Mouse (Mus musculus): ENCODE results near the gene Csmd2. TPM values are rescaled to one million over a fixed set of nuclear protein-coding genes. Genes with fewer than 3 reads are reported as not detected.

Csmd2 gene
- polyA plus RNA-seq, 1 experiment: not detected

DNA sequence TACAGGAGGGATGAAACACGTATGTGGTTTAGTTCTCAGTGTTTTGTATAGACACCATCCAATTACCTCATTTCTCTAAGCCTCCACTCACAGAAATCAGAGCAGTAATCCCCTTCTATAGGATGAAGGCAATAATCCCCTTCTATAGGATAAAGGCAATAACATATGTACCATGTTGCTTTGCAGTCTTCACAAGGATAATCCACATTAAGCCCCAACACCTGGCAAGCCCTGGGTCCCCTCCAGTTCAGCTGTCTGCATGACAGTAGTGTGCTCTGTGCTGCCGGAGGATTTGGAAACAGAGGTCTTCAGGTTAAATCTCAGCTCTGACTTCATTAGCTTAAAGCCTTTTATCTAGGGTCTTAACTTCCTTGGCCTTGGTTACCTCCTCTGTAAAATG is 391.3 kb downstream of the Csmd2 start:
- DNase-seq: no peak
- TF ChIP-seq POLR2A (IDR thresholded peaks at IDR 0.05; ENCODE audit: borderline replicate concordance, extremely low read depth, low read depth, low read length) (no peak), CTCF (IDR thresholded peaks at IDR 0.05; ENCODE audit: insufficient read depth, low read length) (no peak)
- no peaks in the 10 kb centered on the region for H3K4me1 ChIP-seq (ENCODE audit: control insufficient read depth, insufficient read depth, low read length)
- H3K4me3 ChIP-seq (replicated peaks; ENCODE audit: extremely low read depth, low read depth, low read length): no peak overlapping the region
- 83% methylated on average over 2 of the region's 2 CpGs for WGBS

DNA sequence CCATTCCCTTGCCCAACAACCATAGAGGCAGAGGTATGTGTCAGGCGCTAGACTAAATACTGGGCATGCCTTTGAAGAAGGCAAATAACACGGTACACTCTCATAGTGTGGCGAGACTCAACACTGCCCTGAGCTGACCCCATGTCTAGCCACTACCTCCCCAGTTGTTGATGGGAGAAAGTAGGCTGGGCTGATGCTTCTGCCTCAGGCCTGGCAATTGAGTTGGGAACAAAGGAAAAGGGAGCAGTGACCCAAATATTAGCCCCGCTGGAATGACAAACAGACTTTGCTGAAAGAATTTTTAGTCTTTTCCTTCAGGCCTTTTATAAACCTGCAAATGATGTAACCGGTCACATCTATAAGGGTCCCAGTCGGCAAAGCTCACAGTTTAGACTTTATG is 393.7 kb downstream of the Csmd2 start:
- no peak for TF ChIP-seq POLR2A (IDR thresholded peaks at IDR 0.05; ENCODE audit: borderline replicate concordance, extremely low read depth, low read depth, low read length)
- TF ChIP-seq CTCF (IDR thresholded peaks at IDR 0.05; ENCODE audit: insufficient read depth, low read length): no peak
- no peak overlapping the region for H3K4me3 ChIP-seq (replicated peaks; ENCODE audit: extremely low read depth, low read depth, low read length)
- 71% methylated on average over 6 of the region's 6 CpGs for WGBS
- no peaks in the 10 kb centered on the region for H3K4me1 ChIP-seq (ENCODE audit: control insufficient read depth, insufficient read depth, low read length)
- no peak for DNase-seq

DNA sequence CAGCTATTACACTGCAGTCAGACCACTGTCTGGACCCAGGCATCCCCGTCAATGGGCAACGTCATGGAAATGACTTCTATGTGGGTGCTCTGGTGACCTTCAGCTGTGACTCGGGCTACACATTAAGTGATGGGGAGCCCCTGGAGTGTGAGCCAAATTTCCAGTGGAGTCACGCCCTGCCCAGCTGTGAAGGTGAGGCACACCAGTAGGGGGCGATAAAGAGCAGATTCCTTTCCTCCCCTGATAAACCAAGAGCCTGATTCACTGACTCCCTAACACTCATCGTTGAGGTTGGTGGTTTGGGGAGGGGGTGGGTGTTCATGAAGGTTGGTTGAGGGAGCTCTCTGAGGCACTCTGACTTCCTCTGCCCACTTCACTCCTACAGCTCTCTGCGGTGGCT is 396.1 kb downstream of the Csmd2 start:
- Histone ChIP-seq H3K4me3 (replicated peaks; ENCODE audit: extremely low read depth, low read depth, low read length) (no peak overlapping the region), H3K4me1 (ENCODE audit: control insufficient read depth, insufficient read depth, low read length) (no peaks in the 10 kb centered on the region)
- WGBS: 78% methylated on average over 7 of the region's 7 CpGs
- TF ChIP-seq CTCF (IDR thresholded peaks at IDR 0.05; ENCODE audit: insufficient read depth, low read length) (no peak), POLR2A (IDR thresholded peaks at IDR 0.05; ENCODE audit: borderline replicate concordance, extremely low read depth, low read depth, low read length) (no peak)
- DNase-seq: no peak

DNA sequence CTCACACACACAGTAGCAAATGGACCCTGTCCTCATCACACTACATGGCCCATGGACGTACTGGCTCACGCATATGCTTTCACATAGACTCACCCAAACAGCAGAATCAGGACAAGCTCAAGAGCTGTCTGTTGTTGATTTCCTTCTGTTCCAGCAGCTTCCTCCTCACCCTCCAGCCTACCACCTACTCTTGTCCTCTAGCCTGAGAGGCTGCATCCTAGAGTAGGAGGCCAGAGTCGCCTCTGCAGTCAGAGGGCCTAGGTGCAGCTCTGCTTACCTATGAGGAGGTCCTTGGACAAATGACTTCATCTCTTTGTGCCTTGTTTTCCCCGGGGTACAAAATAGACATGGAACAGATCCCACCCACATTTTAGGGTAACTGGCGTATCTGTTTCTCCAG is 403.8 kb downstream of the Csmd2 start:
- no peak for DNase-seq
- no peak overlapping the region for H3K4me3 ChIP-seq (replicated peaks; ENCODE audit: extremely low read depth, low read depth, low read length)
- TF ChIP-seq POLR2A (IDR thresholded peaks at IDR 0.05; ENCODE audit: borderline replicate concordance, extremely low read depth, low read depth, low read length): no peak
- TF ChIP-seq CTCF (IDR thresholded peaks at IDR 0.05; ENCODE audit: insufficient read depth, low read length): no peak
- 89% methylated on average over 5 of the region's 5 CpGs for WGBS
- no peaks in the 10 kb centered on the region for H3K4me1 ChIP-seq (ENCODE audit: control insufficient read depth, insufficient read depth, low read length)

DNA sequence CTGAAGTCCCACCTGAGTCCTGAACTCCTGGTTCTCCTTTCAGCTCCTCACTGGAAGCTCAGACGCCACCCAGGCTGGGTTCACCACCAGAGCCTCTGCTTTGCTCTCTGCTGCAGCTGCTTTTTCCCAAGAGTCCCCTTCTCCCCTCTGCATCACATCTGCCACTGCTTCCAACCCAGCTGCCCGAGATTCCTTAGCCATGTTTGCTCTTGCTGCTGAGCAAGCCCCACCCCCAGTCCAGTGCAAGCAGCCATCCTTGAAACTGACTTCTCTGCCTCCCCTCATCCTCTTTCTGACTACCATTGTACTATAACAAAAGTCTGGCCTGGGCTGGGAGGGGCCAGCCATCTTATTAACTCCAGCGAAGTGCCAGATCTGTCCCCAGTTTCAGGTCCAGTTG is 404.6 kb downstream of the Csmd2 start:
- no peak for DNase-seq
- TF ChIP-seq CTCF (IDR thresholded peaks at IDR 0.05; ENCODE audit: insufficient read depth, low read length) (no peak), POLR2A (IDR thresholded peaks at IDR 0.05; ENCODE audit: borderline replicate concordance, extremely low read depth, low read depth, low read length) (no peak)
- WGBS: 59% methylated on average over 3 of the region's 3 CpGs
- Histone ChIP-seq H3K4me1 (ENCODE audit: control insufficient read depth, insufficient read depth, low read length) (no peaks in the 10 kb centered on the region), H3K4me3 (replicated peaks; ENCODE audit: extremely low read depth, low read depth, low read length) (no peak overlapping the region)

DNA sequence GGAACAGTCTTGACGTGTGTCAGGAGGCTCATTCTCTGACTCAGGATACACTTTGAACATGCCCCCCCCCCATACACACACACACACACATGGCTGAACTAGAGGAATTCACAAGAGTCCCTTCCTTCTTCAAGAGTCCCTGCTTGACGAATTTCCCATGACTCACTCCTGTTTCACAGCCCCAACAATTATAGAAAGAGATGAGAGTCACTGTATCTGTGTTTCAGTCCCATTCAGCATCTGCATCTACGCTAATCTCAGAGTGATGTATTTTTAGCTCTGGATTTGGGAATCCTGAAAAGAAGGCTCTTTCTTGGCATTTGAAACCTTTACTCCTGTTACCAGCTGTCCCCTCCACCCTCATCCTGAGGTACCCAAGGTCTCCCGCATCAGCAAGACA is 406.2 kb downstream of the Csmd2 start:
- no peaks in the 10 kb centered on the region for H3K4me1 ChIP-seq (ENCODE audit: control insufficient read depth, insufficient read depth, low read length)
- no peak overlapping the region for H3K4me3 ChIP-seq (replicated peaks; ENCODE audit: extremely low read depth, low read depth, low read length)
- TF ChIP-seq CTCF (IDR thresholded peaks at IDR 0.05; ENCODE audit: insufficient read depth, low read length) (no peak), POLR2A (IDR thresholded peaks at IDR 0.05; ENCODE audit: borderline replicate concordance, extremely low read depth, low read depth, low read length) (no peak)
- 75% methylated on average over 4 of the region's 4 CpGs for WGBS
- DNase-seq: no peak

DNA sequence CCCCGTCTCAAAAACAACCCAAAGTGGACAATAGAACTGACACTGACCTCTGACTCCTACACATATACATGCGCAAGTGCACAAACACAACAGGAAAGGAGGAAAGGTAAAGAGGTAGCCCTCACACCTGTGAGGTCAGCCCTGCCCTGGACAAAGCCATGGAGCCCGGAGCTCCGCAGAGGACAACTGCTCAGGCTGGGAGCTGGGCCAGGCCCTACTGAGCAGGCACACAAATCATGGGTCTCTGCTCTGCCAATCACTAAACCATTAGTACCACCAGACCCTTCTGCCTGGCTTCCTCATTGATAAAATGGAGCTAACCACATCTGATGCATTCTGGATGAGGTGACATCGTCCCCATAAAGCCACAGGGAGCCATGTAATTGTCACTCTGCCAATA is 409.0 kb downstream of the Csmd2 start:
- H3K4me3 ChIP-seq (replicated peaks; ENCODE audit: extremely low read depth, low read depth, low read length): no peak overlapping the region
- TF ChIP-seq POLR2A (IDR thresholded peaks at IDR 0.05; ENCODE audit: borderline replicate concordance, extremely low read depth, low read depth, low read length): no peak

DNA sequence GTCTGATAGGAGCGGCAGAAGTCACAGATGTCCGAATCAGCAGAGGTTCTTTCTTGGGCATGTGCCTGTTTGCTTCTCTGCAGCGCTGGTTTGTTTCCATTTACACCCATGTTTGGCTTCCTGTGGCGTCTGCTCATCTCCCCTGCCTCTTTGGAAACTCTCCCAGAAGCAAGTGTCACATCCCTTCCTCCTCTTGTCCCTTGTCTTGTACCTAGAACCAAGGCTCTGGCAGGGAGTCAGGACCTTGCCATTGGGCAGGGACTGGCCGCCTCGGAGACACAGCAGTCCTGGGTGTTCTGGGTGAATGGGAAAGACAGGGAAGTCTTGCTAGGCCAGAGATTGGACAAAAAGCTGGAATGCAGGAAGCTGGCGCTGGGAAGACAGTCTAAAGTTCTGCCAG is 410.1 kb downstream of the Csmd2 start:
- 39% methylated on average over 7 of the region's 7 CpGs for WGBS
- no peaks in the 10 kb centered on the region for H3K4me1 ChIP-seq (ENCODE audit: control insufficient read depth, insufficient read depth, low read length)
- TF ChIP-seq CTCF (IDR thresholded peaks at IDR 0.05; ENCODE audit: insufficient read depth, low read length): no peak
- TF ChIP-seq POLR2A (IDR thresholded peaks at IDR 0.05; ENCODE audit: borderline replicate concordance, extremely low read depth, low read depth, low read length): no peak
- DNase-seq: no peak
- H3K4me3 ChIP-seq (replicated peaks; ENCODE audit: extremely low read depth, low read depth, low read length): no peak overlapping the region

More for the DNA sequence above, 409.0 kb downstream of the Csmd2 start:
- DNase-seq: no peak
- 90% methylated on average over 5 of the region's 5 CpGs for WGBS
- H3K4me1 ChIP-seq (ENCODE audit: control insufficient read depth, insufficient read depth, low read length): no peaks in the 10 kb centered on the region

DNA sequence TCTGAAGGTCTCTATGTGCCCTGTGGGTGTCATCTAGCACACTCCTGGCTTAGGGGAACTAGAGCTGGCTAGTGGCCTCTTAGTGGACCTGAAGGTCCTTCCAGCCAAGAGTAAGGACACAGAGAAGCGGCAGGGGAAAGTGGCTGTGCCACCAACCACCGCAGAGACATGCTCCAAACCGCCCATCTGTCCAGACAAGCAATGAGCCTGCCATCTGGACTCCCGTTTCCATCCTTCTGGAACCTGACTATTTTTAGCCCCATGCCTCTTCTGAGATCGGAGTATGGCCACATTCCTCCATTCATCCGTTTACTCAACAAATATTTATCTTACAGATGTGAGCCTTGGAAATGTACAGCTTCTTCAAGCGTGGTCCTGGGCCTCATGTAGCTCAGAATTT is 411.3 kb downstream of the Csmd2 start:
- DNase-seq: no peak
- WGBS: 43% methylated on average over 7 of the region's 7 CpGs
- TF ChIP-seq POLR2A (IDR thresholded peaks at IDR 0.05; ENCODE audit: borderline replicate concordance, extremely low read depth, low read depth, low read length) (no peak), CTCF (IDR thresholded peaks at IDR 0.05; ENCODE audit: insufficient read depth, low read length) (no peak)
- no peak overlapping the region for H3K4me3 ChIP-seq (replicated peaks; ENCODE audit: extremely low read depth, low read depth, low read length)
- no peaks in the 10 kb centered on the region for H3K4me1 ChIP-seq (ENCODE audit: control insufficient read depth, insufficient read depth, low read length)

DNA sequence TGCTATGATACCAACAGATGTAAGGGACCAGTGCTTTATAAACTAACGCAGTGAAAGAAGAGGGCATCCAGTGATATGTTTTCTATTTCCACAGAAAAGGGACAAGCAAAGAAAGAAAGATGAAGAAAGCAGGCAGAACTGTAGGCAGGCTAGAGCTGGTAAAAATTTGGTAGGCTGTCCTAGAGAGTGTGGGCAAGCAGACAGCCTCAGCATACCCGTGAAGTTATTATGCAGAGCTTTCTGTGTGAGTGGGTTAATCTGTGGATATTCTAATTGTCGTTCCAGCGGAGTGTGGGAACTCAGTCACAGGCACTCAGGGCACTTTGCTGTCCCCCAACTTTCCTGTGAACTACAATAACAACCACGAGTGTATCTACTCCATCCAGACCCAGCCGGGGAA is 412.4 kb downstream of the Csmd2 start:
- TF ChIP-seq CTCF (IDR thresholded peaks at IDR 0.05; ENCODE audit: insufficient read depth, low read length): no peak
- TF ChIP-seq POLR2A (IDR thresholded peaks at IDR 0.05; ENCODE audit: borderline replicate concordance, extremely low read depth, low read depth, low read length): no peak
- no peak overlapping the region for H3K4me3 ChIP-seq (replicated peaks; ENCODE audit: extremely low read depth, low read depth, low read length)
- H3K4me1 ChIP-seq (ENCODE audit: control insufficient read depth, insufficient read depth, low read length): no peaks in the 10 kb centered on the region
- WGBS: 88% methylated on average over 6 of the region's 6 CpGs
- DNase-seq: no peak

DNA sequence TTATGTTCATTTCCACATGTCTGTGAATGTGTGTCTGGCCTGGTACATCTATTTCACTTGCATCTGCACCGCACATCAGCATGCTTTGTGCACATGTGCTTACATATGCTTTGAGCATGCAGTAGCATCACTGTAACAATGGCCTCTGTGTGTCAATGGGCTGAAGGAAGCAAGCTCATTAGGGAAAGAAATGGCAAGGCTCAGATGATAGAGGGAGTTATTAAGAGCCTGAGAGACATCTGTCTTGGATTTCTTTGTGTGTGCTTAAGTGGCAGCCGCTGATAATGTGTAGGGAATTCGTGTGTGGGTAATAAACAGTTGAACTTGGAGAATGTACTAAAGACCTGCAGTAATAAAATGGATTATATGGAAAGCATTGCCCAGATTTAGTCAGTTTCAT is 413.9 kb downstream of the Csmd2 start:
- 79% methylated on average over 3 of the region's 3 CpGs for WGBS

More for the DNA sequence above, 413.9 kb downstream of the Csmd2 start:
- DNase-seq: no peak
- TF ChIP-seq POLR2A (IDR thresholded peaks at IDR 0.05; ENCODE audit: borderline replicate concordance, extremely low read depth, low read depth, low read length): no peak
- TF ChIP-seq CTCF (IDR thresholded peaks at IDR 0.05; ENCODE audit: insufficient read depth, low read length): no peak
- H3K4me1 ChIP-seq (ENCODE audit: control insufficient read depth, insufficient read depth, low read length): no peaks in the 10 kb centered on the region
- no peak overlapping the region for H3K4me3 ChIP-seq (replicated peaks; ENCODE audit: extremely low read depth, low read depth, low read length)

Data from lung, adult 2 months (tissue).